Mouse (Mus musculus) embryonic fibroblast, embryonic 13.5 days (primary cell): ENCODE data around the gene Phospho1.

Experiments
- CTCF ChIP-seq: IDR thresholded peaks from 2 replicates; pipeline ENCODE4 v1.5.1; 2011; ENCODE audit warnings: mild to moderate bottlenecking, control low read depth, low read length, moderate library complexity, borderline replicate concordance; ENCODE audit not compliant: insufficient read depth
- POLR2A ChIP-seq: IDR thresholded peaks from 2 replicates; pipeline ENCODE4 v1.6.1; 2011; ENCODE audit warnings: low read depth, mild to moderate bottlenecking, control low read depth, low read length, moderate library complexity

- TF ChIP-seq CTCF (no peak), POLR2A (no peak)
These were observed 8.8 kb downstream of the Phospho1 start for GRCm38 (mm10) chr11:95833006-95833570.
